Mouse (Mus musculus): ENCODE data around the gene Ispd.
A peak's percentile ranks its signal among the peaks of the same experiment; 100 is the strongest.

Ispd gene

GRCm38 (mm10) chr12:36564146-36564545, 182.9 kb downstream of the Ispd start:
- DNase-seq (ENCODE audit: low read depth, low spot score), result no peak

- DNase-seq (ENCODE audit: low read depth, low spot score), result no peak
Observed at GRCm38 (mm10) chr12:36566974-36567373, 185.7 kb downstream of the Ispd start.

- no peak for DNase-seq (ENCODE audit: low read depth, low spot score)
Observed at GRCm38 (mm10) chr12:36570414-36571095, 189.3 kb downstream of the Ispd start.

- DNase-seq (ENCODE audit: low read depth, low spot score), result no peak
Observed at GRCm38 (mm10) chr12:36584828-36585227, 203.6 kb downstream of the Ispd start.

GRCm38 (mm10) chr12:36597539-36598250, 216.4 kb downstream of the Ispd start:
- no peak for DNase-seq (ENCODE audit: low read depth, low spot score)

GRCm38 (mm10) chr12:36621960-36622736, 240.9 kb downstream of the Ispd start:
- no peak for DNase-seq (ENCODE audit: low read depth, low spot score)

- no peak for DNase-seq (ENCODE audit: low read depth, low spot score)
Observed at GRCm38 (mm10) chr12:36627204-36627603, 246.0 kb downstream of the Ispd start.

GRCm38 (mm10) chr12:36632427-36632826, 251.2 kb downstream of the Ispd start:
- no peak for DNase-seq (ENCODE audit: low read depth, low spot score)

GRCm38 (mm10) chr12:36647514-36647913, 266.3 kb downstream of the Ispd start:
- DNase-seq (ENCODE audit: low read depth, low spot score), result no peak

- no peak for DNase-seq (ENCODE audit: low read depth, low spot score)
Observed at GRCm38 (mm10) chr12:36662496-36662895, 281.2 kb downstream of the Ispd start.

GRCm38 (mm10) chr12:36664783-36665182, 283.5 kb downstream of the Ispd start:
- no peak for DNase-seq (ENCODE audit: low read depth, low spot score)

GRCm38 (mm10) chr12:36666771-36667170, 285.5 kb downstream of the Ispd start:
- DNase-seq (ENCODE audit: low read depth, low spot score), result no peak

- no peak for DNase-seq (ENCODE audit: low read depth, low spot score)
Observed at GRCm38 (mm10) chr12:36670164-36670908, 289.1 kb downstream of the Ispd start.

- peak; percentile 5 for DNase-seq (ENCODE audit: low read depth, low spot score)
Observed at GRCm38 (mm10) chr12:36670915-36671579, 289.8 kb downstream of the Ispd start.

- peak; percentile 14 for DNase-seq (ENCODE audit: low read depth, low spot score)
Observed at GRCm38 (mm10) chr12:36674481-36674880, 293.2 kb downstream of the Ispd start.

- DNase-seq (ENCODE audit: low read depth, low spot score), result no peak
Observed at GRCm38 (mm10) chr12:36678220-36678619, 297.0 kb downstream of the Ispd start.

GRCm38 (mm10) chr12:36680883-36681505, 299.7 kb downstream of the Ispd start:
- no peak for DNase-seq (ENCODE audit: low read depth, low spot score)

- DNase-seq (ENCODE audit: low read depth, low spot score), result no peak
Observed at GRCm38 (mm10) chr12:36681779-36682178, 300.5 kb downstream of the Ispd start.

GRCm38 (mm10) chr12:36694072-36694471, 312.8 kb downstream of the Ispd start:
- no peak for DNase-seq (ENCODE audit: low read depth, low spot score)

GRCm38 (mm10) chr12:36704380-36704779, 323.1 kb downstream of the Ispd start:
- no peak for DNase-seq (ENCODE audit: low read depth, low spot score)

- no peak for DNase-seq (ENCODE audit: low read depth, low spot score)
Observed at GRCm38 (mm10) chr12:36708810-36709209, 327.6 kb downstream of the Ispd start.

All from embryo, embryonic 11.5 days (tissue).